Mouse (Mus musculus): ENCODE results near the gene 4930415O20Rik. TPM values are rescaled to one million over a fixed set of nuclear protein-coding genes. Genes with fewer than 3 reads are reported as not detected.

Gene 4930415O20Rik
- polyA plus RNA-seq, 1 experiment from 2014 or later: not detected

DNA sequence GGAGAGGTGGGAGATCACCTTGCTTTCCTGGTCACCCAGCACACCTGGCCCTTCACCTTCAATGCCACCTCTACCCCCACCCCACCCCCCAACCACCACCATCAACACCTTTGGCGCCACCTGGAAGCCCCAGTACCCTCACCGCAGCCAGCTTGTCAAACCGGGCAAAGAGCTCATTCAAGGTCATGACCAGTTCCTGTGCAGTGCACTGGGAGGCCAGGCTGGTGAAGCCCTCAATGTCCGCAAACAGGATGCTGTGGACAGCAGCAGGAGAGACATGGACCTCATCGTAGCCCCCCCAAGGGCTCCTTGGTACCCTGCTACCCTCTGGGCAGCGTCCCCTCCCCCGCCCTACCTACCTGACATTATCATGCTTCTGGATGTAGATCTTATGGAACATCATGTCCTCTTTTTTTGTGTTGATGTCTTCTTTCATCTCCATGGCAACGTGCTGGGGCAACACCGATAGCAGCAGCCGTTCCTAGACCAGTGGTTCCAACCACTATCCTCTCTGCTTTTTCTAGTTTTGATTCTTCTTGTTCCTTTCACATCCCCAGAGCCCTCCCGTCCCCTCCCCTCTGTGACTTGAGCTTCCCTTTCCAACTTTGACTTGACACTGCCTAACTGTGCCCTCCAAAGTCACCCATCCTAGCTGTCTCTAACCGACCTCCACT is 29.4 kb downstream of the 4930415O20Rik start:
- Histone ChIP-seq H3K27me3 (no peaks in the 10 kb centered on the region), H3K9me3 (no peaks in the 10 kb centered on the region), H3K4me1 (peaks cover 34% of the 10 kb centered on the region), H3K4me2 (replicated peaks) (no peak overlapping the region), H3K4me3 (no peak overlapping the region), H3K9ac (no peak overlapping the region), H3K27ac (no peak overlapping the region), H3K36me3 (peaks cover 99% of the 10 kb centered on the region)
- 89% methylated on average over 12 of the region's 12 CpGs for WGBS
- ATAC-seq (ENCODE audit: low FRiP score, low read depth): no peak

DNA sequence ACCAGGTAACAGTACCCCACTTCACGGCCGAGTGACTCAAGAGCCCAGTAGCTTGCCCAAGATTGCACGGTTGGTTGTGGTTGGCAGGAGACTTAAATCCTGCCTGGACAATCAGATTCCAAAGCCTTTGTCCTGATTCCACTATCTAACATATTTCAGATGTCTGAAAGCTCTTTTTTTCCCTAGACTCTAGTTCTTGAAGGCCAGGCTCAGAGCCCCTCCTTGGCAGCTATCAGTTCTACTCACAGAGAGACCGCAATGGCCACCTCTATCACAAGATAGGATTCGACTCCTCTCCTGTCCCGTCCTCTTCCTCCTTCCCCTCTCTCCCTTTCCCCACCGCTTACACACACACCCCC is 31.0 kb downstream of the 4930415O20Rik start:
- peaks cover 40% of the 10 kb centered on the region for H3K4me1 ChIP-seq
- no peaks in the 10 kb centered on the region for H3K27me3 ChIP-seq
- H3K4me3 ChIP-seq: 0 out of 2 replicates have a peak overlapping the region, but pooled peaks have one; percentile 17
- no peaks in the 10 kb centered on the region for H3K9me3 ChIP-seq
- H3K4me2 ChIP-seq (replicated peaks): peak overlapping the region; percentile 46
- ATAC-seq (ENCODE audit: low FRiP score, low read depth): no peak
- H3K27ac ChIP-seq: peak overlapping the region; percentile 63; the same call in 1 of the 2 replicates
- H3K36me3 ChIP-seq: peaks cover 91% of the 10 kb centered on the region
- peak overlapping the region; percentile 56 for H3K9ac ChIP-seq
- 75% methylated on average over 7 of the region's 7 CpGs for WGBS

DNA sequence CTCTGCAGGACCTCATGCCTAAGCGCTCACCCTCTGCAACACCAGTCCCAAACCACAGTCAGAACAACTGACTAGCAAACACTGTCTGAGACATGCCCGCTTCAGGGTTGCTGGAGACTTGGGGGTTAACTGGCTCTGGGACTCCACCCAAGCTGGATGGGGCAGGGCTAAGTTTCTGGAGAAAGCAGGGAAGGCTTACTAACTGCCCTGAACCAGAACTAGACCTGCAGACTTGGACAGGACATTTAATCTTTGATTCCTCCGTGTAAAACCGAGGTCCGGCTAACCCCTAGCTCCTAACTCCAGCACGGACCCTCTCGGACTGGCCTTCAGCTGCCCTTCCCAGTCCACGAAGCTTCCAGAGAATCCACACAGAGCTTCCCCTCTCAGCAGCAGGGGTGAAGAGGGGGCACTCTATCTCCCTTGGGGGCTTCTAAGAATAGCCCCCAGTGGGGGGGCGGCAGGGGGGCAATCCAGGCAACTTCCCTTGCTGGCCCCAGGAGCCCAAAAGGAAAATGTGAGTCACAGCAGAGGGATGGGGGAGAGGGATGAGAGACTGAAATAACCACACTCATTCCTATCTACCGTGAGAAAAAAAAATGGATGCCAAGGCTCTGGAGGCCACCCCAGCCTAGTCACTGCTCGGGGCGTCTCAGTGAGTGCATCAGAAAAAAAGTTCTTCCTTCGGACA is 31.5 kb downstream of the 4930415O20Rik start:
- Histone ChIP-seq H3K9me3 (no peaks in the 10 kb centered on the region), H3K4me3 (peak overlapping the region; percentile 17), H3K9ac (peak overlapping the region; percentile 56), H3K36me3 (peaks cover 85% of the 10 kb centered on the region), H3K27ac (peak overlapping the region; percentile 63; the same call in 1 of the 2 replicates), H3K4me2 (replicated peaks) (peak overlapping the region; percentile 46), H3K27me3 (no peaks in the 10 kb centered on the region), H3K4me1 (peaks cover 45% of the 10 kb centered on the region)
- WGBS: 64% methylated on average over 13 of the region's 13 CpGs
- ATAC-seq (ENCODE audit: low FRiP score, low read depth): no peak

DNA sequence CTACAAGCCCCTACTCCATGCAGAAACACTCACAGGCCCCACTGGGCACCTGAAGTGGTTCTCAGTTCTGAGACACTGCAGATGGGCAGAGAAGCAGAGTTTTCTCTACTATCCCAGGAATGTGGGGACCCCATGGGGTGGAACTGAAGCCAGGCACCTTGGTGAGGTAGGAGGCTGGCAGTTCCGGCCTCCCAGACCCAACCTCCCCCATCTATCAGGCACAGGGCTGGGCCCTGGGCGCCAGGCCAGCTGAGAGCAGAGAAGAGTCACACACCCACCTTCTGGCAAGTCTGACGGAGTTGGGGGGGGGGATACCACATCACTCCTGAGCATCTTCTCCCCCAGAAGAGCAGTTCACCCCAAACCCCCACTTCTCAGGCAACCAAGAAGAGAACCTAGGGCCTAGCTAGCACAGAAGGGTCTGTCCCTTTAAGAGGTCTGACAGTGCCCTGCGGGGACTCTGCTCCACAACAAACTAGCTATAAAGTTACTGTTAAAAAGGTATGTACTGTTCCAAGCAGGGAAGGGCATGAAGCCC is 32.2 kb downstream of the 4930415O20Rik start:
- Histone ChIP-seq H3K4me3 (peak overlapping the region; percentile 17), H3K4me1 (peaks cover 51% of the 10 kb centered on the region), H3K27ac (peak overlapping the region; percentile 48; the same call in 1 of the 2 replicates), H3K36me3 (peaks cover 79% of the 10 kb centered on the region), H3K9me3 (no peaks in the 10 kb centered on the region), H3K27me3 (no peaks in the 10 kb centered on the region), H3K4me2 (replicated peaks) (peak overlapping the region; percentile 46), H3K9ac (peak overlapping the region; percentile 56)
- no peak for ATAC-seq (ENCODE audit: low FRiP score, low read depth)
- WGBS: 47% methylated on average over 4 of the region's 4 CpGs

DNA sequence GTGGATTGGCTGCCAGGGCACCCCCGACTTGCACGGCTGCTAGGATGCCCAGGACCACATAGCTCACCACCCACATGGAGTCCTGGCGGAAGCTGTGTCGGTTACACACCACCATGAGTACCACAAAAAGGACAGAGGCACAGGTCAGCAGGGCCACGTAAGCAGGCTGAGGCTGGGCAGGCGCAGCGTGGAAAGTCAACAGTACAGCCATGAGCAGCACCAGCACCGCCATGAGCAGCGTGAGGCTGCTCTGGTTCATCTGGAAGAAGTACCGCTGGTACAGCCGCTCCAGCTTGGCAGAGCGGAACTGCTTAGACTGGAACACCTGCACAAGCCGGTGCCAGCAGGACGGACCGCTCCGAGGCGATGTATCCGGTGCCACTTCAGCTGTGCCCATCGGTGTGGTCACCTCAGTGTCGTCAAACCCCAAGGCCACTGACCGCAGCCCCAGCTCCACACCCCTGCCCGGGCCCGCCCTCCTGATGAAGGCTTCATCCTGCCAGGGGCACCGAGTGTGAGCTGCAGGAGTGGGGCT is 33.3 kb downstream of the 4930415O20Rik start:
- peak overlapping the region; percentile 56; the same call in 1 of the 2 replicates for H3K9ac ChIP-seq
- 94% methylated on average over 24 of the region's 24 CpGs for WGBS
- no peak for ATAC-seq (ENCODE audit: low FRiP score, low read depth)
- no peak overlapping the region for H3K27ac ChIP-seq
- no peak overlapping the region for H3K4me2 ChIP-seq (replicated peaks)
- H3K9me3 ChIP-seq: no peaks in the 10 kb centered on the region
- H3K27me3 ChIP-seq: no peaks in the 10 kb centered on the region
- H3K4me1 ChIP-seq: peaks cover 57% of the 10 kb centered on the region
- H3K4me3 ChIP-seq: no peak overlapping the region
- peaks cover 68% of the 10 kb centered on the region for H3K36me3 ChIP-seq

DNA sequence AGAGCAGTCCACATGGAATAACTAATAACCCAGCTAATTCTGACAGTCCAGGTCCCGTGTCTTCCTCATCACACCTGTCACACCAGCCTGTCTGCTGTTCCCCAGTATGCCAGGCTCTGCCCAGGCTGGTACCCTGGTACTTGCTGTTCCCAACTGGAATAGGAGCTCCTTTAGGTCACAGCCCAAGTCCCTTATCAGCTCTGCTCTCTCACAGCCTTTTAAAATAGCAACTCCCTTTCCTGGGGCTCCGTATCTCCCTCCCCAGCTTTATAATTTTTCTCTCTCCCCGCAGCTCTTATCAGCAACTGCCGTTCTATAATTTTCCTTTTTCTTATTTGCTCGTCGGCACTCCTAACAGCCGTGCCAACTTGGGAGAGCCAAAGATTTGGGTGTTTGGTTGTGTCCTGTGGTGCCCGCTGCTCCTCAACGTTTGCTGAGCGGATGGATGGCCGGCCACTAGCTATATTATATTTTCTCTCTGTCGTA is 35.3 kb downstream of the 4930415O20Rik start:
- Histone ChIP-seq H3K36me3 (peaks cover 48% of the 10 kb centered on the region), H3K4me1 (peaks cover 57% of the 10 kb centered on the region), H3K27me3 (no peaks in the 10 kb centered on the region), H3K9ac (no peak overlapping the region), H3K4me2 (replicated peaks) (no peak overlapping the region), H3K9me3 (no peaks in the 10 kb centered on the region), H3K27ac (no peak overlapping the region; the same call in 1 of the 2 replicates), H3K4me3 (no peak overlapping the region)
- ATAC-seq (ENCODE audit: low FRiP score, low read depth): no peak
- 93% methylated on average over 12 of the region's 12 CpGs for WGBS

DNA sequence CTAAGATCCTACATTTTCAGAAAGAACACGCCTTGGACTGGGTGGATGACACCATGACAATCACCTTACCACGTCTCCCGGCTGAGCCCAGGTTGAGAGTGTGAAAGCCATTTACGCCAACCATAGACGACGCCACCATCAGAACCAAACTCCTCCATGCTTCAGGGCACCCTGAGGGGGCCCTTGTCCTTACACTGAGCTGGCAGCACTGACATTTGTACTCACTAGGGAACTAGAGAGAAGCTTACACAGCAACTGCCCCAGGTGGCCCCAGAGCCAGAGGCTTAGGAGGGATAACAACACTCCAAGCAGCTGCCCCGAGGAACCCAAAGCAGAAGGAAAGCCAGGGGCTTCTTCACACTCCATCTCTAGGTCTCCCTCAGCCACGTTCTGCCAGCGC is 35.9 kb downstream of the 4930415O20Rik start:
- Histone ChIP-seq H3K36me3 (peaks cover 41% of the 10 kb centered on the region), H3K9me3 (no peaks in the 10 kb centered on the region), H3K27me3 (no peaks in the 10 kb centered on the region), H3K9ac (peak overlapping the region; percentile 20; the same call in 1 of the 2 replicates), H3K4me1 (peaks cover 51% of the 10 kb centered on the region), H3K27ac (no peak overlapping the region), H3K4me2 (replicated peaks) (peak overlapping the region; percentile 87), H3K4me3 (0 out of 2 replicates have a peak overlapping the region, but pooled peaks have one; percentile 79)
- no peak for ATAC-seq (ENCODE audit: low FRiP score, low read depth)
- 61% methylated on average over 9 of the region's 9 CpGs for WGBS

DNA sequence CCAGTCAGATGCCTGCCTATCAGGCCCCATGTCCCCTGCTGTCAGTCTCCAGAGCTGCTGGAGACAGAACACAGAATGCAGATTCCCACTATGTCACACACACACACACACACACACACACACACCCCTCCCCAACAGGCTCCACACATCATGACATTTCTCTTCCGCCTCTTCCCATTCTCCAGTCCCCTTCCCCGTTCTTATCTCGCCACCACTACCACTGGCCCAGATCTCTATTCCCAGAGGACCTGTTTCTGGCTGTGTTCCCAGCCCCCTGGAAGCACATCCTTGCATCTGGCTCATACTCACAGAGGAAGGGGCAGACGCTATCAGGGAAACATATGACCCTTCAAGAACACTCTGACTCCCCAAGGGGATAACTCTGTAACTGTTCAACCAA is 36.8 kb downstream of the 4930415O20Rik start:
- Histone ChIP-seq H3K27me3 (no peaks in the 10 kb centered on the region), H3K9me3 (no peaks in the 10 kb centered on the region), H3K27ac (peak overlapping the region; percentile 33; the same call in 1 of the 2 replicates), H3K4me2 (replicated peaks) (peak overlapping the region; percentile 87), H3K4me1 (peaks cover 43% of the 10 kb centered on the region), H3K4me3 (peak overlapping the region; percentile 79), H3K36me3 (peaks cover 34% of the 10 kb centered on the region), H3K9ac (peak overlapping the region; percentile 90)
- no peak for ATAC-seq (ENCODE audit: low FRiP score, low read depth)
- WGBS: 39% methylated on average over 4 of the region's 4 CpGs

DNA sequence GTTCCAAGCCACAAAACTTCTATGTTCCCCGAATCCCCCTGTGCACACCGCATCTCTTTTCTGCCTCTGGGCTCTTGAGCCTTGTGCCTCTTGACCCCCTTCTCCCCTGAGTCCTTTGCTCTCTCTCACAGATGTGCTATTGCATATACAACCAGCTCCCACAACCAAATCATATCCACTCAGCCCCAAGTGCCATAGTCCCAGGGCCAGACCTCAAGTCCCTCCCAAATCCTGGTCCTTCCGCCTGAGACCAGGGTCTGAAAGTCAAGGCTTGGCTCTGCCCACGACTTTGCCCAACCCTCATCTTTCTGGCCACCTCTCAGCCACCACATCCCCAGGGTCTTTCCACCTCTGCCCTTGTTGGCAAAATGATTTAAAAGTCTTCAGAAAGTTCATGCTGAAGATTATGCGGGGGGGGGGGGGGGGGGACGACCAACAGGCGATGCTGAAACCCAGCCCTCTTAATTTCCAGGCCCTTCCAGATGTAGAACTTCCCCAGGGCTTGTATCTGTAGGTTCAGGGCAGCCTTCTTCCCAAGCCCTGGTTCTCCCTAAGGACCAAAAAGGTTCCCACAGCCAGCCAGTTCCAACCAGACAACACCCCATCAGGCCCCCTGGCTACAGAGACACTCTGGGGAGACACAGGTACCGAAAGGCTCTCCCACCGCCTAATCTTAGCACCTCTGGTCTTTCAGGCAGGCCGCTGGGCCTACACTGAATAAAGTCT is 37.4 kb downstream of the 4930415O20Rik start:
- peaks cover 27% of the 10 kb centered on the region for H3K36me3 ChIP-seq
- H3K4me3 ChIP-seq: peak overlapping the region; percentile 79
- H3K4me2 ChIP-seq (replicated peaks): peak overlapping the region; percentile 87
- no peaks in the 10 kb centered on the region for H3K27me3 ChIP-seq
- ATAC-seq (ENCODE audit: low FRiP score, low read depth): no peak
- H3K4me1 ChIP-seq: peaks cover 36% of the 10 kb centered on the region
- WGBS: 20% methylated on average over 8 of the region's 10 CpGs
- peak overlapping the region; percentile 93 for H3K27ac ChIP-seq
- peak overlapping the region; percentile 90 for H3K9ac ChIP-seq
- no peaks in the 10 kb centered on the region for H3K9me3 ChIP-seq

DNA sequence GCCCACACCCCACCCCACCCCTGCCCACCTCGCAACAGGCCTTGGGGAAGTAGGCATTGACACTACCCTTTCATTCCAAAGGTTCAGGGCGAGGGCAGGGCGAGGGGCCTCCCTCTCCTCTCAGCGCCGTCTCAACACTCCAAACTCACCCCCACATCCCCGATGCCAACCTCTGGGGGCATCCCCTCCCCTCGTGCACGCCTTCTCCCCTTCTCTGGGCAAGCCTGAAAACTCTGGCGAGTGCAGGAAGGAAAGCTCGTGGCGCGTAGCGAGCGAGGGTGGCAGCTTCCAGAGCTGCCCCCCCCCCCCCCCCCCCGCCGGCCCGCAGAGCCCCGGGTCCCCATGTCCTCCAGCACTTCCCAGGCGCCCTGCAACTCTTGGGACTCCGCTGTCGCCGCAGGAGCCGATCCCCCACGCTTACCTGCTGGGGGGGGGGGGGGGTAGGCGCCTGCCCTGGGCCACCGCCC is 38.0 kb downstream of the 4930415O20Rik start:
- Histone ChIP-seq H3K4me2 (replicated peaks) (peak overlapping the region; percentile 87), H3K9me3 (no peaks in the 10 kb centered on the region), H3K36me3 (peaks cover 21% of the 10 kb centered on the region), H3K4me1 (peaks cover 30% of the 10 kb centered on the region), H3K27ac (peak overlapping the region; percentile 93), H3K27me3 (no peaks in the 10 kb centered on the region), H3K9ac (peak overlapping the region; percentile 90), H3K4me3 (peak overlapping the region; percentile 79)
- no peak for ATAC-seq (ENCODE audit: low FRiP score, low read depth)
- 0% methylated on average over 9 of the region's 26 CpGs for WGBS

DNA sequence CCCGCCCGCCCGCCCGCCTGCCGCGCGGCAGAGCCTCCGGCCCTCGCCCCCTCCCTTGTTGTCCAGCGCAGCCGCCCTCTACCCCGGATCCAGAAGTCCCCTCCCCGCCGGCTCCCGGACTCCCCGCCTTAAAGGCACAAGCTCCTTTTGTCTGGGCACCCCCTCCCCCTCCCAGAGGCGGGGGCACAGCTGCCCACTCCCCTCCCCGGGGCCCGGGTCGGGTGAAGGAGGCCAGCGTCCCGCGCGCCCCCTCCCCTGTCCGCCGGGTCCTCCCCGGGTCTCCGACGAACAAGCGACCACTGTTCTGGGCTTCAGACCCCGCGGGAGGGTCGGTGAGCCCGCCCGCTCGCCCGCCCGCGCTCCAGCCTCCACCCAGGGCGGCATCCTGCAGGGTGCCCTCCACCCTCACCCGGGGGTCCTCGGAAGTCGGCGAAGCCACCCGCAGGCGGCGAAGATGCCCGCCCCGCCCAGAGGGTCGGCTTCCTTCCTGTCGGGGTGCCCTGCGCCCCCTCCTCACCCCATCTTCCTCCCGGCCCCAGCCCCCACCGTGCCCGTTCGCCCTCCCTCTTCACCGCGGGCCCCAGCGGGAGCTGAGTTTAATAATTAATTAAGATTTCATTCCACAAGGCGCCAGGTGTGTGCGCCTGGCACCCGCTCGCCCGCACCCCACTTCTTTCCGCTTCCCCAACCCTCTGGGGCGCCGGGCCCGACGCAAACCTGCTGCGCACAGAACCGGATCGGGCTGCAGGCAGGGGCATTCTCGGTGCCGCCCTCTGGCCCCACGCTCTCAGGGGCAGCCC is 38.7 kb downstream of the 4930415O20Rik start, which contains the start of gene Adcy6:
TSS of gene Adcy6 (minus strand) at position 746 of the 800 bp plus-strand sequence.
- 1% methylated on average over 61 of the region's 75 CpGs for WGBS
- Histone ChIP-seq H3K27ac (peak within 1 kb of the TSS; percentile 93), H3K4me3 (peak within 1 kb of the TSS; percentile 79), H3K4me1 (peaks cover 30% of the 10 kb centered on the region), H3K4me2 (replicated peaks) (peak within 1 kb of the TSS; percentile 87), H3K9ac (peak within 1 kb of the TSS; percentile 90), H3K9me3 (no peaks in the 10 kb centered on the region), H3K27me3 (no peaks in the 10 kb centered on the region), H3K36me3 (peaks cover 14% of the 10 kb centered on the region)
- ATAC-seq (ENCODE audit: low FRiP score, low read depth): peak; percentile 86
